Mouse (Mus musculus) midbrain, embryonic 12.5 days (tissue): ENCODE data around the gene Tmem221. TPM values are rescaled to one million over a fixed set of nuclear protein-coding genes. Genes with fewer than 3 reads are reported as not detected.

Source experiments
- ATAC-seq: fragments of 200-750 bp; cut with Nextera tagmentation; 2 replicates; pipeline ENCODE4 v1.8.0; 2017; ENCODE audit warnings: low read depth, moderate TSS enrichment, moderate library complexity; ENCODE audit not compliant: low FRiP score
- H3K27ac ChIP-seq: fragments of 300-500 bp; sonication (generic); replicated peaks from 2 replicates; pipeline ENCODE4 v1.5.1; 2016; ENCODE audit warnings: mild to moderate bottlenecking
- H3K27me3 ChIP-seq: fragments of 300-500 bp; sonication (generic); 2 replicates; pipeline ENCODE4 v1.6.1; 2016; ENCODE audit warnings: mild to moderate bottlenecking
- H3K36me3 ChIP-seq: fragments of 300-500 bp; sonication (generic); 2 replicates; pipeline ENCODE4 v1.6.1; 2016
- H3K4me1 ChIP-seq: fragments of 300-500 bp; sonication (generic); 2 replicates; pipeline ENCODE4 v1.6.1; 2016
- H3K4me2 ChIP-seq: fragments of 300-500 bp; sonication (generic); replicated peaks from 2 replicates; pipeline ENCODE4 v1.6.1; 2016; ENCODE audit warnings: mild to moderate bottlenecking, moderate library complexity
- H3K4me3 ChIP-seq: fragments of 300-500 bp; sonication (generic); 2 replicates; pipeline ENCODE4 v1.5.1; 2016; ENCODE audit warnings: mild to moderate bottlenecking
- H3K9ac ChIP-seq: fragments of 300-500 bp; sonication (generic); replicated peaks from 2 replicates; pipeline ENCODE4 v1.6.1; 2016; ENCODE audit warnings: mild to moderate bottlenecking, moderate library complexity
- H3K9me3 ChIP-seq: fragments of 300-500 bp; sonication (generic); 2 replicates; pipeline ENCODE4 v1.6.1; 2016; ENCODE audit warnings: mild to moderate bottlenecking
- WGBS: fragments of 180-500 bp; shearing (Covaris S2); methylation state at CpG from one replicate; pipeline ENCODE4 v1.1.7; 2016; 5-methylcytosine and 5-hydroxymethylcytosine counted together
- polyA plus RNA-seq: library from polyadenylated mRNA; unstranded; fragments of >200 nt; fragmentation: Nextera tagmentation; extraction: Ambion mirVana; gene quantifications from 2 replicates; pipeline ENCODE4 v1.2.1, GENCODE M21; 2016

Gene Tmem221
- polyA plus RNA-seq, 1 experiment from 2014 or later: 0.14 TPM

- 4% methylated on average over 15 of the region's 15 CpGs for WGBS
- no peak for ATAC-seq
Observed at GRCm38 (mm10) chr8:71561401-71561800, 2.7 kb upstream of the Tmem221 start.

GRCm38 (mm10) chr8:71560765-71561164 is 2.1 kb upstream of the Tmem221 start:
- Histone ChIP-seq H3K4me2 (no peak overlapping the region), H3K4me1 (peaks cover 17% of the 10 kb centered on the region), H3K36me3 (no peaks in the 10 kb centered on the region), H3K9ac (no peak overlapping the region), H3K9me3 (peaks cover 6% of the 10 kb centered on the region), H3K27me3 (peaks cover 85% of the 10 kb centered on the region), H3K27ac (no peak overlapping the region), H3K4me3 (no peak overlapping the region)
- no peak for ATAC-seq
- 86% methylated on average over 5 of the region's 5 CpGs for WGBS

More at GRCm38 (mm10) chr8:71561401-71561800, 2.7 kb upstream of the Tmem221 start:
- H3K4me3 ChIP-seq: no peak overlapping the region
- no peak overlapping the region for H3K4me2 ChIP-seq
- peaks cover 17% of the 10 kb centered on the region for H3K4me1 ChIP-seq
- no peak overlapping the region for H3K27ac ChIP-seq
- H3K9ac ChIP-seq: no peak overlapping the region
- peaks cover 84% of the 10 kb centered on the region for H3K27me3 ChIP-seq
- H3K9me3 ChIP-seq: peaks cover 6% of the 10 kb centered on the region
- H3K36me3 ChIP-seq: no peaks in the 10 kb centered on the region

- Histone ChIP-seq H3K4me1 (peaks cover 17% of the 10 kb centered on the region), H3K9ac (no peak overlapping the region), H3K27me3 (peaks cover 87% of the 10 kb centered on the region), H3K4me2 (no peak overlapping the region), H3K36me3 (no peaks in the 10 kb centered on the region), H3K4me3 (no peak overlapping the region), H3K27ac (no peak overlapping the region), H3K9me3 (peaks cover 6% of the 10 kb centered on the region)
- 83% methylated on average over 3 of the region's 3 CpGs for WGBS
- no peak for ATAC-seq
Observed at GRCm38 (mm10) chr8:71560071-71560470, 1.4 kb upstream of the Tmem221 start.

- Histone ChIP-seq H3K36me3 (no peaks in the 10 kb centered on the region), H3K9me3 (peaks cover 3% of the 10 kb centered on the region), H3K27me3 (peaks cover 95% of the 10 kb centered on the region), H3K4me1 (peaks cover 17% of the 10 kb centered on the region), H3K4me3 (peak overlapping the region; percentile 24), H3K4me2 (peak overlapping the region; percentile 45), H3K9ac (no peak overlapping the region), H3K27ac (no peak overlapping the region)
- WGBS: 2% methylated on average over 24 of the region's 24 CpGs
- ATAC-seq: 0 out of 2 replicates have a peak, but pooled peaks have one; percentile 14
Observed at GRCm38 (mm10) chr8:71558958-71559690, 453 bp upstream of the Tmem221 start.

- Histone ChIP-seq H3K27me3 (peaks cover 60% of the 10 kb centered on the region), H3K9ac (no peak overlapping the region), H3K4me3 (no peak overlapping the region), H3K36me3 (no peaks in the 10 kb centered on the region), H3K27ac (no peak overlapping the region), H3K9me3 (no peaks in the 10 kb centered on the region), H3K4me1 (peaks cover 9% of the 10 kb centered on the region), H3K4me2 (no peak overlapping the region)
- 84% methylated on average over 2 of the region's 2 CpGs for WGBS
- ATAC-seq: no peak
Observed at GRCm38 (mm10) chr8:71554644-71555043, 4.0 kb downstream of the Tmem221 start.

GRCm38 (mm10) chr8:71554001-71554400 is 4.7 kb downstream of the Tmem221 start:
- peaks cover 7% of the 10 kb centered on the region for H3K4me1 ChIP-seq
- no peak overlapping the region for H3K4me2 ChIP-seq
- H3K27me3 ChIP-seq: peaks cover 54% of the 10 kb centered on the region
- no peak overlapping the region for H3K27ac ChIP-seq
- WGBS: 74% methylated on average over 6 of the region's 6 CpGs
- ATAC-seq: no peak
- H3K9me3 ChIP-seq: no peaks in the 10 kb centered on the region
- no peak overlapping the region for H3K4me3 ChIP-seq
- H3K36me3 ChIP-seq: no peaks in the 10 kb centered on the region
- H3K9ac ChIP-seq: no peak overlapping the region

GRCm38 (mm10) chr8:71552770-71553169 is 5.9 kb downstream of the Tmem221 start:
- 74% methylated on average over 6 of the region's 6 CpGs for WGBS
- peaks cover 42% of the 10 kb centered on the region for H3K27me3 ChIP-seq
- no peak overlapping the region for H3K4me2 ChIP-seq
- no peak overlapping the region for H3K9ac ChIP-seq
- H3K9me3 ChIP-seq: no peaks in the 10 kb centered on the region
- ATAC-seq: no peak
- peaks cover 10% of the 10 kb centered on the region for H3K36me3 ChIP-seq
- no peaks in the 10 kb centered on the region for H3K4me1 ChIP-seq
- no peak overlapping the region for H3K27ac ChIP-seq
- no peak overlapping the region for H3K4me3 ChIP-seq

GRCm38 (mm10) chr8:71550754-71551153 is 7.9 kb downstream of the Tmem221 start:
- Histone ChIP-seq H3K36me3 (peaks cover 21% of the 10 kb centered on the region), H3K27me3 (peaks cover 21% of the 10 kb centered on the region), H3K9ac (no peak overlapping the region), H3K9me3 (no peaks in the 10 kb centered on the region), H3K27ac (no peak overlapping the region), H3K4me3 (no peak overlapping the region), H3K4me2 (no peak overlapping the region), H3K4me1 (no peaks in the 10 kb centered on the region)
- 73% methylated on average over 7 of the region's 7 CpGs for WGBS
- ATAC-seq: no peak

- no peak for ATAC-seq
- H3K4me3 ChIP-seq: no peak overlapping the region
- no peak overlapping the region for H3K27ac ChIP-seq
- H3K9me3 ChIP-seq: no peaks in the 10 kb centered on the region
- H3K4me1 ChIP-seq: peaks cover 10% of the 10 kb centered on the region
- peaks cover 29% of the 10 kb centered on the region for H3K36me3 ChIP-seq
- no peak overlapping the region for H3K9ac ChIP-seq
- no peak overlapping the region for H3K4me2 ChIP-seq
- WGBS: 89% methylated on average over 7 of the region's 7 CpGs
- H3K27me3 ChIP-seq: no peaks in the 10 kb centered on the region
Observed at GRCm38 (mm10) chr8:71547590-71547989, 11.1 kb downstream of the Tmem221 start.

GRCm38 (mm10) chr8:71545053-71545452 is 13.6 kb downstream of the Tmem221 start:
- WGBS: 92% methylated on average over 11 of the region's 11 CpGs
- Histone ChIP-seq H3K4me1 (peaks cover 10% of the 10 kb centered on the region), H3K36me3 (peaks cover 29% of the 10 kb centered on the region), H3K27me3 (no peaks in the 10 kb centered on the region), H3K9me3 (no peaks in the 10 kb centered on the region), H3K27ac (no peak overlapping the region), H3K9ac (no peak overlapping the region), H3K4me2 (no peak overlapping the region), H3K4me3 (no peak overlapping the region)
- ATAC-seq: no peak

- peaks cover 10% of the 10 kb centered on the region for H3K4me1 ChIP-seq
- H3K9ac ChIP-seq: peak overlapping the region; percentile 81
- no peaks in the 10 kb centered on the region for H3K9me3 ChIP-seq
- peaks cover 9% of the 10 kb centered on the region; the same call in 1 of the 2 replicates for H3K27me3 ChIP-seq
- H3K27ac ChIP-seq: no peak overlapping the region
- peak overlapping the region; percentile 94 for H3K4me2 ChIP-seq
- peak overlapping the region; percentile 89 for H3K4me3 ChIP-seq
- WGBS: 88% methylated on average over 9 of the region's 9 CpGs
- no peak for ATAC-seq
- peaks cover 28% of the 10 kb centered on the region for H3K36me3 ChIP-seq
Observed at GRCm38 (mm10) chr8:71543755-71544154, 14.9 kb downstream of the Tmem221 start.

GRCm38 (mm10) chr8:71542632-71543343 is 15.9 kb downstream of the Tmem221 start, which contains the start of gene Mvb12a:
TSS of gene Mvb12a (plus strand) at chr8:71542922.
- peak within 1 kb of the TSS; percentile 94 for H3K4me2 ChIP-seq
- peak; percentile 96 for ATAC-seq
- H3K36me3 ChIP-seq: peaks cover 20% of the 10 kb centered on the region
- peaks cover 17% of the 10 kb centered on the region for H3K27me3 ChIP-seq
- peaks cover 11% of the 10 kb centered on the region for H3K4me1 ChIP-seq
- H3K9ac ChIP-seq: peak within 1 kb of the TSS; percentile 81
- H3K27ac ChIP-seq: peak within 1 kb of the TSS; percentile 67
- peak within 1 kb of the TSS; percentile 89 for H3K4me3 ChIP-seq
- H3K9me3 ChIP-seq: no peaks in the 10 kb centered on the region
- under 1% methylated on average over 47 of the region's 55 CpGs for WGBS
